Mouse (Mus musculus): ENCODE data around the gene Plekha1.

- TF ChIP-seq CTCF (conservative IDR thresholded peaks at IDR 0.05; ENCODE audit: low read length) (peak; percentile 25; the same call in 1 of the 2 replicates), NANOG (IDR thresholded peaks at IDR 0.05; ENCODE audit: borderline replicate concordance, low read length) (no peak)
Measured at GRCm38 (mm10) chr7:130898373-130898772, 32.8 kb downstream of the Plekha1 start.
